Mouse (Mus musculus) liver, embryonic 14.5 days (tissue): ENCODE data around the gene Ush1g. TPM values are rescaled to one million over a fixed set of nuclear protein-coding genes. Genes with fewer than 3 reads are reported as not detected.

ENCODE experiments used
- ATAC-seq: fragments of 200-750 bp; cut with Nextera tagmentation; 2 replicates; pipeline ENCODE4 v1.8.0; 2017; ENCODE audit warnings: moderate number of reproducible peaks, mild to moderate bottlenecking, moderate library complexity; ENCODE audit not compliant: insufficient read depth
- DNase-seq, 3 experiments: peaks; one replicate each; pipeline ENCODE4 v3.0.0-alpha.2; 2012 to 2013; ENCODE audit warnings: low read depth in 3 of 3, low spot score in 3 of 3
- H3K27ac ChIP-seq: fragments of 300-500 bp; sonication (generic); 2 replicates; pipeline ENCODE4 v1.5.1; 2014; ENCODE audit warnings: moderate library complexity, mild to moderate bottlenecking, control low read depth, inconsistent platforms
- H3K27me3 ChIP-seq: fragments of 300-500 bp; sonication (generic); 2 replicates; pipeline ENCODE4 v1.6.1; 2014; ENCODE audit warnings: mild to moderate bottlenecking, low read length, moderate library complexity; ENCODE audit not compliant: control insufficient read depth, insufficient read depth
- H3K36me3 ChIP-seq: fragments of 300-500 bp; sonication (generic); replicated peaks from 2 replicates; pipeline ENCODE4 v1.6.1; 2014; ENCODE audit warnings: low read depth; ENCODE audit not compliant: control insufficient read depth, insufficient read depth
- H3K4me1 ChIP-seq, 2 experiments: fragments of 200-500 bp in 1 of 2; fragments of 300-500 bp in 1 of 2; sonication (generic) in 1 of 2; replicated peaks; 2 replicates each; pipeline ENCODE4 v1.6.1; 2012 to 2014; ENCODE audit warnings: antibody characterized with exemption in 1 of 2, inconsistent platforms in 1 of 2, low read length in 1 of 2; ENCODE audit not compliant: control insufficient read depth in 2 of 2, insufficient read depth in 2 of 2
- H3K4me2 ChIP-seq: fragments of 300-500 bp; sonication (generic); 2 replicates; pipeline ENCODE4 v1.6.1; 2014; ENCODE audit warnings: low read depth, mild to moderate bottlenecking, control low read depth, moderate library complexity
- H3K4me3 ChIP-seq, 2 experiments: fragments of 200-500 bp in 1 of 2; fragments of 300-500 bp in 1 of 2; sonication (generic) in 1 of 2; 2 replicates each; pipeline ENCODE4 v1.5.1; 2012 to 2014; ENCODE audit warnings: low read depth in 2 of 2, low read length in 2 of 2, mild to moderate bottlenecking in 2 of 2, control low read depth in 1 of 2, inconsistent platforms in 1 of 2, moderate library complexity in 1 of 2; ENCODE audit not compliant: insufficient read depth in 1 of 2
- H3K9ac ChIP-seq: fragments of 300-500 bp; sonication (generic); replicated peaks from 2 replicates; pipeline ENCODE4 v1.6.1; 2014; ENCODE audit warnings: mild to moderate bottlenecking, control low read depth, moderate library complexity
- H3K9me3 ChIP-seq: fragments of 300-500 bp; sonication (generic); 2 replicates; pipeline ENCODE4 v1.6.1; 2016; ENCODE audit warnings: low read length, mixed read lengths; ENCODE audit not compliant: control insufficient read depth
- CTCF ChIP-seq: IDR thresholded peaks from 2 replicates; pipeline ENCODE4 v1.5.1; 2016; ENCODE audit warnings: antibody characterized with exemption, low read depth, control low read depth
- EP300 ChIP-seq: IDR thresholded peaks from 2 replicates; pipeline ENCODE4 v1.6.1; 2016; ENCODE audit warnings: antibody characterized with exemption, low read depth
- WGBS: fragments of 180-500 bp; shearing (Covaris S2); extraction: QIAGEN DNeasy Blood & Tissue Kit; methylation state at CpG from one replicate; pipeline ENCODE4 v1.1.7; 2014; ENCODE audit not compliant: insufficient replicate concordance; 5-methylcytosine and 5-hydroxymethylcytosine counted together
- polyA plus RNA-seq, 2 experiments: library from polyadenylated mRNA; depleted of rRNA in 1 of 2; stranded (reverse) in 1 of 2; unstranded in 1 of 2; fragments of >200 nt; fragmentation: Nextera tagmentation in 1 of 2; extraction: Ambion mirVana in 1 of 2; gene quantifications; 2 replicates each; pipeline versions ENCODE4 v1.2.1 to v1.2.3; 2012 to 2014

Gene Ush1g
- polyA plus RNA-seq, 2 experiments: 0.04 to 0.06 TPM

GRCm38 (mm10) chr11:115288305-115288704 is 33.5 kb downstream of the Ush1g start:
- Histone ChIP-seq H3K4me1 (peaks cover 0 to 7% of the 10 kb centered on the region in 2 experiments; a peak in 2 of 4 replicates), H3K9me3 (no peaks in the 10 kb centered on the region), H3K27ac (no peak overlapping the region), H3K4me2 (no peak overlapping the region), H3K36me3 (no peaks in the 10 kb centered on the region), H3K4me3 (no peak overlapping the region), H3K27me3 (no peaks in the 10 kb centered on the region), H3K9ac (no peak overlapping the region)
- WGBS: 61% methylated on average over 2 of the region's 2 CpGs
- no peak for ATAC-seq
- no peak for DNase-seq
- no peak for TF ChIP-seq CTCF
- TF ChIP-seq EP300: no peak

DNA sequence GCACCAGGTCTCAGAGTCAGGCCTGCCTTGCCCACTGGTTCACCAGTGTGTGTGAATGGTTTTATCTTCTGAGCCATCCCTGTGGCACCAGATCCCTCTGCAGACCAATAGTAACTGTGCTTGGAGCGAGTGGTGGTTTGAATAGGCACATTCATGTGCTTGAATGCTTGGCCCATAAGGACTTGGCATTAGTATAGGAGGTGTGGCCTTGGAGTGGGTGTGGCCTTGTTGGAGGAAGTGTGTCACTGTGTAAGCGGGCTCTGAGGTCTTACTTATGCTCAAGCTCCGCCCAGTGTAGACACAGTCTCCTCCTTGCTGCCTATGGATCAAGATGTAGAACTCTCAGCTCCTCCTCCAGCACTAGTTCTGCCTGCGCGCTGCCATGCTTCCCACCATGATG is 34.5 kb downstream of the Ush1g start:
- Histone ChIP-seq H3K4me2 (no peak overlapping the region), H3K27me3 (no peaks in the 10 kb centered on the region), H3K9ac (no peak overlapping the region), H3K9me3 (no peaks in the 10 kb centered on the region), H3K27ac (no peak overlapping the region), H3K4me1 (peaks cover 0 to 7% of the 10 kb centered on the region in 2 experiments; a peak in 2 of 4 replicates), H3K4me3 (no peak overlapping the region), H3K36me3 (no peaks in the 10 kb centered on the region)
- ATAC-seq: no peak
- 61% methylated on average over 5 of the region's 5 CpGs for WGBS
- no peak for DNase-seq
- no peak for TF ChIP-seq CTCF
- TF ChIP-seq EP300: no peak

- 61% methylated on average over 19 of the region's 19 CpGs for WGBS
- Histone ChIP-seq H3K9me3 (no peaks in the 10 kb centered on the region), H3K4me2 (no peak overlapping the region), H3K4me3 (no peak overlapping the region), H3K27ac (no peak overlapping the region), H3K4me1 (peaks cover 0 to 5% of the 10 kb centered on the region in 2 experiments; a peak in 2 of 4 replicates), H3K27me3 (no peaks in the 10 kb centered on the region), H3K9ac (no peak overlapping the region), H3K36me3 (no peaks in the 10 kb centered on the region)
- DNase-seq (no peak), ATAC-seq (no peak)
- TF ChIP-seq CTCF: no peak
- TF ChIP-seq EP300: no peak
Measured at GRCm38 (mm10) chr11:115286201-115286993, 35.4 kb downstream of the Ush1g start.

DNA sequence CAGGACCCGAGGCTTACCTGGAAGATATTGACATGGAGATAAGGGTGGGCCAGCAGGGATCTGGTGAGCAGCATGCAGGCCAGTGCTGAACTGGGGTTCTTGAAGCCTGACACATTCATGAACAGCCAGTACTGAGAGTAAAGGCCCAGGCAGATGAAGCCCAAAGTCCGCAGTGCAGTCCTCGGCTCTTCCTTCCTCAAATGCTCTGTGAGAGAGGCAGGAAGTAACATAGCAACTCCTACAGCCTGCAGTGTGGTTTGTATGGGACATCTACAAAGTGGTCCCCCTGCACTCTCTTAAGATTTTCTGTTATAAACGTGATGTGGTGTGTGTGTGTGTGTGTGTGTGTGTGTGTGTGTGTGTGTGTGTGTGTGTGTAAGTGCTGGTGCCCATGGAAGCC is 36.6 kb downstream of the Ush1g start:
- DNase-seq (no peak), ATAC-seq (no peak)
- TF ChIP-seq CTCF (no peak), EP300 (no peak)
- Histone ChIP-seq H3K27ac (no peak overlapping the region), H3K9me3 (no peaks in the 10 kb centered on the region), H3K27me3 (no peaks in the 10 kb centered on the region), H3K9ac (no peak overlapping the region), H3K4me2 (no peak overlapping the region), H3K4me1 (0 out of 4 replicates have a peak, but pooled peaks cover 0 to 2% of the 10 kb centered on the region in 2 experiments), H3K4me3 (no peak overlapping the region), H3K36me3 (no peaks in the 10 kb centered on the region)
- WGBS: 14% methylated on average over 4 of the region's 4 CpGs

GRCm38 (mm10) chr11:115283891-115284620 is 37.8 kb downstream of the Ush1g start:
- Histone ChIP-seq H3K4me2 (no peak overlapping the region), H3K9me3 (no peaks in the 10 kb centered on the region), H3K27ac (no peak overlapping the region), H3K27me3 (no peaks in the 10 kb centered on the region), H3K4me3 (no peak overlapping the region), H3K36me3 (no peaks in the 10 kb centered on the region), H3K9ac (no peak overlapping the region), H3K4me1 (peaks cover 2 to 10% of the 10 kb centered on the region in 2 experiments)
- DNase-seq: no peak
- 69% methylated on average over 12 of the region's 12 CpGs for WGBS
- TF ChIP-seq EP300: no peak
- no peak for TF ChIP-seq CTCF
- no peak for ATAC-seq
